Mouse (Mus musculus) R1 (cell line): ENCODE data around the gene Ahcy.

Experiments used
- DNase-seq: peaks from one replicate; pipeline ENCODE4 v3.0.0-alpha.2; 2018; ENCODE audit warnings: low read depth, low spot score

The Ahcy gene

DNA sequence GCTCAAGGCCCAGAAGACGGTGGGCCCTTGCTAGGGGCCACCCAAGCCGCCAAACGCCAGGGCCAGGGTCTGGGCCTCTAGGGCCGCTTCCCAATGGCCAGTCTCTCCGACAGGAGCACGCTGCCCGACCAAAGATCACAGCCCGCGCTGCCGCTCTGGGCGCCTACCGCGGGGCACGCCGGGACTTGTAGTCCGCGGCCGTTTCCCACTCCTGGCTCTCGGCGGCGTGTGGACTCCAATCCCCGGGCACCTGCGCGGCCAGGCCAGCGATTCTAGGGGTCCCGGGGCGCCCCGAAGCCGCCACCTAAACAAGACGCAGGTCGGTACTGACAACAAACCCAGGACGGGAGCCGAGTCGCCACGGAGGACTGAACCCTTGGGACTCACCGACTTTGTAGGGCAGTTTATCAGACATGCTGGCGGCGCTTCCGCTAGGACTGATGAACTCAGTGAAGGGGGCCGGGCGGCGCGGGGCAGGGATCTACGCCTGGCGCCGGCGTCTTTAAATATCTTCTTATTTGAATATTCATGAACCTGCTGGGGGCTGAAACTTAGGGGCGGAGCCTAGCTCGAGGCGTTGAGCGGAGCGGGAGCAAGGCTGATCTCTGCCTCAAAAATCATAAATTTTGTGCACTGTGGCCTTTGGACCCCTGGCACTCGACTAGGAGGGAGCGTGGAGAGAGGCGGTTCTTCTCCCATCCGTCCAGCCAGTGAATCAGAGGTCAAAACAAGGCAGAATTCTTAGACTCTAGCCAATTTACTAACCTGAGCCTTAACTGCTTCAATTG lies at the start of gene Ahcy:
Gene Ahcy, minus strand, starts transcription at position 520 of the 788 bp plus-strand sequence.
- peak; percentile 93 for DNase-seq

DNA sequence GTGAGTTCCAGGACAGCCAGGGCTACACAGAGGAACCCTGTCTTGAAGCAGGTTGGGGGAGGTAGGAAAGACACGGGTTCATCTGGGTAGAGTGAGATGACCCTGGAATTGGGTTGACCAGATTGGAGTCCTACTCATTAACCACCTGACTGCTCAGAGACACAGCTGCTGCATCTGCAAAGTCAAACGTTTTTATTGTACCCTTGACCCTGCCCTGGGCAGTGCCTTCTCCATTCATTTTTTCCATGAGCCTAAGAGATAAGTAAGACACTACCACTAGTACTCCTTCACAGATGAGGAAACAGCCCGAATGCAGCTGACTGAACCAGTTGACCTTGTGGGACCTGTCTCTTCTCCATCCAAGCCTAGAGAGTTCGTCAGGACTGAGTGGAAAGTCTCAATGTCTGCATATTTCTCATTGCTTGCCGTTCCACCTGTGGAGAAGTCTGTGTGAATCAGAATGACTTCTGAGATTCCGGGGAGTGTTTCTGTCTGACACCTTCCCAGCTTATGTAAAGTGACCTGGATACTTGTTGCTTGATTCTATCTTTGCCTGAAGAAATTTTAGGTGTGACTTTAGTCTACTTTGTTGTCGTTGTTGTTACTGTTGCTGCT lies 41.0 kb upstream of the Ahcy start:
- peak; percentile 98 for DNase-seq

- peak; percentile 80 for DNase-seq
These were observed 33.0 kb upstream of the Ahcy start for GRCm38 (mm10) chr2:155107276-155107675.

- DNase-seq = no peak
These were observed 29.3 kb upstream of the Ahcy start for GRCm38 (mm10) chr2:155103607-155104006.

DNA sequence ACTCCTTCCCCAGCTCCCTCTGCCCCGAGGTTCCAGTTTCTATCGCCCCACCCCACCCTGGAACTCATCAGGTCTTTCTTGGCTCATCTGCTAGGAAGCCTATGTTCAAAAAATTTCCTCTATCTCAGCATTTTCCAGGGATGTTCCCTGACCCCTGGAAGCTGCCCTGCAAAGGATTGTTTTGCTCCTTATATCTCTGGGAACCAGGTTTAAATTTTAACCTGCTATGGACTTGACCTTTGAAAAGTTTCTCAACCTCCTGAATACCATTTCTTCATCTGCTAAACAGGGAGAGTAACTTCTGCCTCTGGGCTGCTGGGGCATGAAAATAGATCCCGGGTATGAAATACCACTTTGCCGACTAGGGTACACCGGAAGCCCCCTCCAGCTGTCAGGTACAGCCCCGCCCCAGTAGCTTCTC lies 27.5 kb upstream of the Ahcy start:
- peak; percentile 20 for DNase-seq

GRCm38 (mm10) chr2:155100796-155101259 lies 26.5 kb upstream of the Ahcy start:
- no peak for DNase-seq

DNA sequence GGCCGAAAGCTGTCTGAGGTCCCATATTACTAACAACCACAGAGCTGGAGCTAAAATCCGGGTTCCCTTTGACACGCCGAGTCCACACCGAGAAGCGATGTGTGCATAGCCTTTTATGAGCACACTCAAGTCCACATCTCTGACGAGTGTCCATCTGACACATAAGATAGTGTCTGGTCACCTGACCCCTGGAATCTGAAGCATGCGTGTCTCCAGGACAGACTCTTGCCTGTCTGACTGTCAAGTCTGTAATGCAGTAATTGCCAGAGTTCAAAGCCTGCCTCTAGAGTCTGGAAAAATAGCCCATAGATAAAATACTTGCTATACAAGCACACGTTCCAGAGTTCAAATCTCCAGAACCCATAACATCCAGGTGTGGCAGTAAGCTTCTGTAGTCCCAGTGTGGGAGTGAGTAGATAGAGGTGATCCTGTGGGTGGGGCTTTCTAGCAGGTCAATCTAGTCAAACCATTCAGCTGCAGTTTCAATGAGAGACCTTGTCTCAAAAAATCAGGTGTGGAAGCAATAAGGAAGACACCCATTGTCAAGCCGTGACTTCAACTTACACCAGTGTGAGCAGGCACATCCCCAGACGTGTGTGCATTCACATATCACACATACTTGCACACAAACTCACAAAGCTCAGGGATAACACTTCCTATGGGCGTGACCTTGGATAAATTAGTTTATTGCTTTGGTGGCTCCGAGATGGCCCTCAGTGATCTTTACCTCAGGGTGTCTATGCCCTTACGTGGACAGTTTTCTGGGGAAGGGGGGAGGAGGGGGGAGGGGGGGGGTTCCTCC lies 25.9 kb upstream of the Ahcy start:
- DNase-seq = no peak

DNA sequence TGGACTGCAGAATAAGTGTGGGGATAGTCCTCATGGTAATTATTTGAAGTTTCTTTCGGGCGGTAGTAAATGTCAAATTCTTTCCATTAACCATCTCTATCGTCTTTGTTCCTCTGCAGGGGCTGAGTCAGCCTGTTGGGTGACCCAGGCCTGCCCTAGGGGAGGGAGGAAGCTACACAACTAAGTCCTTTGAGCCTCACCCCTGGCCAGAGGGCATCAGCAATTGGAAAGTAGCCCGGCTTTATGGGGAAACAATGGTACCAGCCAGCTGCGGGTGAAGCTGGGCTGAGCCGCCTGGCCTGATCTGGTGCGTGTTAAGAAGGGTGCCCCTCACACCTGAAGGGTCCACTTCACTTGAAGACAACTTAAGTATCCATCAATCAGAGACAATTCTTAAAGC lies 25.1 kb upstream of the Ahcy start:
- DNase-seq = no peak

DNA sequence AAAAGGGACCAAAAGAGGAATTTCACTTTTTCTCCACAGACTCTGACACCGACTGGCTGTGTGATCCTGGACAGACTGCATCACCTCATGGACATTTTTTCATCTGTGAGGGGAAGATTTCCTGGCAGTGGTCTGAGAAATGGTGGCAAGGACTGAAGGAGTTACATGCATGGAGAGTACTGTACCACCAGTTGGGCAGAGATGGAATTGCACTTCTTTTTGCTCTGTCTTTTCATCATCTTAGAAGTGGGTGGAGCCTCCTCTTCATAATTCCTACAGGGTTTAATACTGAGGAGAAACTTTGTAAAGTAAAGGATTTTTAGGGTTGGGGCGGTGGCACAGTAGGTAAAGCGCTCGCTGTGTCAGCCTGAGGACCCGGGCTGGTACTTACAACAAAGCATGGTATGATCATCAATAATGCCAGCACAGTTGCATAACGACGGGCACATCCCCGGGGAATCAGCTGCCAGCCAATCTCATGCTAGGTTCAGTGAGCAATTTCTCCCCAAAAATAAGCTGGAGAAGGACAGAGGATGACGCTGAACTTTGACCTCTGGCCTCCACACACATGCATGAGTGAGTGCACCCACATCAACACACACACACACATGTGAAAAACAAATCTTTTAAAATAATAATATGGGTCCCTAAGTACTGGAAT lies 24.6 kb upstream of the Ahcy start:
- peak; percentile 70 for DNase-seq

- DNase-seq = no peak
These were observed 19.1 kb upstream of the Ahcy start for GRCm38 (mm10) chr2:155093418-155093817.

DNA sequence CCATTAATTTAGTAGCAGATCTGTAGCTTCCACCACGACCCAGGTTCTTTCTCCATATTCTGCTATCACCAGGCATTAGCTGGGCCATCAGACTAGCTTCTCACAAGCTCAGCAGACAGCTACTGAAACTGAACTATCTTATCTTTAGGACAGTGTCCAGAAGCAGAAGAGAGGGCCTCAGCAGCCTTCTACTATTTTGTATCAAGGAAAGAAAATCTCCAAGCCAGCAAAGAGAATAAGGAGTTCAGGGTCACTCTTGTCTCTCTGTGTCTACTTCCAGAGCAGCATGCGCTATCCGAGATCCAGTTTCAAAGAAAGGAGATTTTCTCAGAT lies 17.4 kb upstream of the Ahcy start:
- no peak for DNase-seq

- DNase-seq = peak; percentile 63
These were observed 16.8 kb upstream of the Ahcy start for GRCm38 (mm10) chr2:155090909-155091742.

- no peak for DNase-seq
These were observed 14.0 kb upstream of the Ahcy start for GRCm38 (mm10) chr2:155088264-155088663.

DNA sequence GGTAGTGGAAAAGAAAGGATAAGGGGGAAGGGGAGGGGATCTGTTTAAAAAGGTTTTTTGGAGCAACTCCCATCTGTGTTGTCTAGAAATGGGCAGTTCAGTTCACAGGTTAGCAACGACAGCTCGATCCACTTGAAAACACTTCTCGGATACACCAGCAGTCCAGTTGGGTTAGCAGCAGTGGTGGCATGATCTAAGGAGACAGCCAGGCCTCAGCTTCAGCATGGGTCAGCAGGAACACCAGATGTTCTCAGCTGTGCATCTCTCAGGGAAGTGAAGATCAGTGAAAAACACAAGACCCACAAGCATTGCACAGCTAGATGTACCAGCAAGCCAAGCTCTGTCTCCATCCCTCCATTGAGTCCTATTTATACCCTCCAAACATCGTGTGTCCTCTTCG lies 12.0 kb upstream of the Ahcy start:
- no peak for DNase-seq

- no peak for DNase-seq
These were observed 10.2 kb upstream of the Ahcy start for GRCm38 (mm10) chr2:155084546-155084945.

DNA sequence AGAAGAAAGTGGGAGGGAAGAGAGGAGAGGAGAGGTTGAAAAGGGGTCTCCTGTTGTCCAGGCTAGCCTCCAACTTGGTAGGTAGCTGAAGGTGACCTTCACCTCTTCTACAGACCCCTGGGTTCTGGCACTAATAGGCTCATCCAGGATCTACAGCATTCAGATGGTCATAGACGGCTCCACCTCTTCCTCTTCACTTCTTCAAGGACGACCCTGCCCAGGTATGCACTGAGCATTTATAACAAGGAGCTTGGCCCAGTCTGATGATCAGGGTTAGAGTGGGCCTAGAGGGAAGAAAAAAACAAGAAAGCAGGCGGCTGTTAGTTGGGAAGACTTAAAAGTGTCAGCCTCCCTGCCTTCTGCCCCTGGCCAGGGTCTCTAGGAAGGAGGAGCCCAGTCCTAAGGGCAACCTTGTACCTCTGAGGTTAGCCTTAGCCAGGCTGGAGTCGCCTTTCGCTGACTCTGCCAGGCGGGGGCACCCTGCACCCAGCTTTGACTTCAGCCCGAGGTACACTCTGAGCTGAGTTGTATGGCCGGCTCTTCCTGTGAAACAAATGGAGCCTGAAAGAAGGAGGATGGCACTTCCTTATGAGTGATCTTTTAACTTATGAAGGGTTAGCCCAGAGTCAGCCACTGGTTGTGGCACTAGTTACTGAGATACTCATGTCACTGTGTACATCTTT lies 8.0 kb upstream of the Ahcy start:
- peak; percentile 63 for DNase-seq

DNA sequence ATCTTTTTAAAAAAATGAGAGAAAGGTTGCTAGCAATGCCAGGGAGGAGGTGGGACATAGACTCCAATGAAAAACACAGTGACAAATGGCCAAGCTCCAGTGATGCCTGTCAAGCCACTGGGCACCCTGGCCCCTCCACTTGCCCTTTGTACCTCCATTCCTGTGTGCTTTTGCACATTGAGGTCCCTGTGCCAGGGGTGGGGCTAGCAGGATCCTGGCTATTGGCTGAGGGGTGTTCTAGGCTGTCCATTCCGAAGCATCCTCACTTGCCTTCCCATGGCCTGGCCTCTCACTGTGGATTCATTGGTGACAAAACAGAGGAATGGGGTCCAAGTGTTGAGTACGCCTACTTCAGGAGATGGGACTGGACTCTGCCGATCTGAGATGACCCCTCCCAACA lies 6.8 kb upstream of the Ahcy start:
- DNase-seq = no peak

- no peak for DNase-seq
These were observed 5.9 kb upstream of the Ahcy start for GRCm38 (mm10) chr2:155080179-155080530.

GRCm38 (mm10) chr2:155079500-155080178 lies 5.3 kb upstream of the Ahcy start:
- peak; percentile 76 for DNase-seq

GRCm38 (mm10) chr2:155075649-155076048 lies 1.4 kb upstream of the Ahcy start:
- no peak for DNase-seq
